Mouse (Mus musculus): ENCODE measurements around the gene Gm11596. TPM values are rescaled to one million over a fixed set of nuclear protein-coding genes. Genes with fewer than 3 reads are reported as not detected.
"Not testable (repeated sequence)": the region's sequence is repeated elsewhere in the genome, so short reads cannot be mapped to it uniquely, and the experiment has no call there.

The Gm11596 gene
- not detected in 2 replicates for polyA plus RNA-seq (2014; fragmentation: Nextera tagmentation; extraction: Ambion mirVana)

DNA sequence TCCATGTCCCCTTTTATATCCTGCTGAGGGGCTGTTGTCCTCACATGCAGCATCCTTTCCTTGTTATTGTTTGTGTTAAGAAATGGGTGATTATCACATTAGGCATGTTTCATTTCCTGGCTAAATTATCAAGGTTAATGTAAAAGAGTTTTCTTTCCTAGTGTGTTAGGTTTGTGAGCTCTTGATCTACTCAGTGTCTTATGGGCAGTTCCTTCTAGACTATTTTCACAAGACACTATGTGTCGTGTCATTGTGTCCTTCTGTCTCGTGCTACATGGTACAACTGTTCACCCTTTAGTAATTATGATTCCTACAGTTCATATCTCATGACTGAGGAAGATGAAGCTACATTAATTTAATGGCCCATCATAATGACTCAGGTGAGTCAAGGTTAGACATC lies at the start of gene Gm11596:
Gene Gm11596 (minus strand): TSS at position 101 of the 400 bp plus-strand sequence.
- WGBS = 94% methylated on average over 2 of the region's 2 CpGs
- no peak within 1 kb of the TSS for H3K4me3 ChIP-seq (replicated peaks; ENCODE audit: low read length)
- no peaks in the 10 kb centered on the region for H3K36me3 ChIP-seq (replicated peaks; ENCODE audit: control insufficient read depth, insufficient read depth)
- no peaks in the 10 kb centered on the region for H3K27me3 ChIP-seq (ENCODE audit: control insufficient read depth, insufficient read depth, low read length)
- no peak within 1 kb of the TSS for H3K4me2 ChIP-seq (replicated peaks)
- no peaks in the 10 kb centered on the region for H3K9me3 ChIP-seq (ENCODE audit: control insufficient read depth, low read length)
- no peaks in the 10 kb centered on the region for H3K4me1 ChIP-seq (replicated peaks; ENCODE audit: control insufficient read depth, insufficient read depth, low read length)
- no peak within 1 kb of the TSS for H3K9ac ChIP-seq
- DNase-seq (ENCODE audit: low spot score) = no peak
- ATAC-seq (ENCODE audit: low FRiP score) = no peak
- no peak within 1 kb of the TSS for H3K27ac ChIP-seq

DNA sequence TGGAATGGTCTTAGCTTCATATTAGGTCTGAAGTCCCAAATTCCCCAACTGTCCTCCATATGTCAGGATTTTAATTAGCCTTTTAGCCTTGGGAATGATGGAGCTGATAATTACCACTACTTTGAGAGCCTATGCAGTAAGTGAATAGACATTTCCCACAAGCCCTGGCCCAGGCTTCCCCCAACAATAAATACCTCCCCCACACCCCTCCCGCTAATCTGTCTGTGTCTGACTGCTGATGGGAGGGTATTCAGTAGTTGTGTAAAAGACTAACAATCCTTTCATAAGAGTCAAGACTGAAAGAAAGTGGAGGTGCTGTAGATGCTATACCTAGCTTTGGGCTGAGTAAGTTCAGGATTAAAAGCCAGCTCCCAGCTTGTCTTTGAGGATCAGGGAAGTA lies 48.9 kb upstream of the Gm11596 start:
- no peak overlapping the region for H3K4me2 ChIP-seq (replicated peaks)
- no peak overlapping the region for H3K4me3 ChIP-seq (replicated peaks; ENCODE audit: low read length)
- no peaks in the 10 kb centered on the region for H3K27me3 ChIP-seq (ENCODE audit: control insufficient read depth, insufficient read depth, low read length)
- WGBS = 79% methylated on average over 1 of the region's 1 CpGs
- H3K9me3 ChIP-seq (ENCODE audit: control insufficient read depth, low read length) = no peaks in the 10 kb centered on the region
- H3K4me1 ChIP-seq (replicated peaks; ENCODE audit: control insufficient read depth, insufficient read depth, low read length) = no peaks in the 10 kb centered on the region
- DNase-seq (ENCODE audit: low spot score) (no peak), ATAC-seq (ENCODE audit: low FRiP score) (no peak)
- no peaks in the 10 kb centered on the region for H3K36me3 ChIP-seq (replicated peaks; ENCODE audit: control insufficient read depth, insufficient read depth)
- H3K27ac ChIP-seq = no peak overlapping the region
- no peak overlapping the region for H3K9ac ChIP-seq

DNA sequence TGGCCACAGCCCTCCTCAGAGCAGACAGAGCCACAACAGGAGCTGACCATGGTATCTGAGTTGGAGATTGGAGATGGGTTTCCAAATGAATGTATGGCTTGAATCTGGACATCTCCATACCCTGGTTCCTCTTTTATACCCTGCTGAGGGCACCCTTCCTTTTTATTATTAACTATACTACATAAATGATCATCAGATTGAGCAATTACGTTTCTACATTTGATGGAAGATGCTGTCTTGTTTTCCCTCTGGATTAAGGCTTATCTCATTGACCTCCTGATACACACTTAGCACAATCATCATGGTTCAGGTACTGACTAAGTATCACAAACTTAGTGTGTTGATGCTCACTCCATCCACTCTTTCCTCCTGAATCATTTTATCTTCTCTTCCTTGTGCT lies 44.7 kb upstream of the Gm11596 start, which contains the start of gene 2300003K06Rik:
Gene 2300003K06Rik (minus strand): TSS at position 101 of the 400 bp plus-strand sequence.
- no peak for ATAC-seq (ENCODE audit: low FRiP score)
- H3K27ac ChIP-seq = no peak within 1 kb of the TSS
- no peak within 1 kb of the TSS for H3K4me2 ChIP-seq (replicated peaks)
- H3K36me3 ChIP-seq (replicated peaks; ENCODE audit: control insufficient read depth, insufficient read depth) = no peaks in the 10 kb centered on the region
- no peak within 1 kb of the TSS for H3K4me3 ChIP-seq (replicated peaks; ENCODE audit: low read length)
- no peak within 1 kb of the TSS for H3K9ac ChIP-seq
- no peaks in the 10 kb centered on the region for H3K9me3 ChIP-seq (ENCODE audit: control insufficient read depth, low read length)
- H3K27me3 ChIP-seq (ENCODE audit: control insufficient read depth, insufficient read depth, low read length) = no peaks in the 10 kb centered on the region
- no peak for DNase-seq (ENCODE audit: low spot score)
- no peaks in the 10 kb centered on the region for H3K4me1 ChIP-seq (replicated peaks; ENCODE audit: control insufficient read depth, insufficient read depth, low read length)
- WGBS = 81% methylated on average over 1 of the region's 1 CpGs

DNA sequence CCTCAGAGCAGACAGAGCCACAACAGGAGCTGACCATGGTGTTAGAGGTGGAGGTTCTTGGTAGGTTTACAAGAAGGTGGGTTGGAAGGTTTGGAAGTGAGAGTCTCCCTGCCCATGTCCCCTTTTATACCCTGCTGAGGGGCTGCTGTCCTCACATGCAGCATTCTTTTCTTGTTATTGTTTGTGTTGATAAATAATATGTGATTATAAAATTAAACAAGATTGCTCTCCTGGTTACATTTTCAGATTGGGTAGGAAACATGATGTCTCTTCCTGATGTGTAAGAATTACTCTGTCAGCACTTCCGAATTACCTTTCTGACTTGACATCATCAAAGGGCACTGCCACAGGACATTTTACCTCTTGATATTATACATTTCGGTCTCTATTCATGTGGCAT lies 22.3 kb upstream of the Gm11596 start, which contains the start of gene Gm11564:
Gene Gm11564 (minus strand): TSS at position 101 of the 400 bp plus-strand sequence.
- 88% methylated on average over 2 of the region's 2 CpGs for WGBS
- H3K4me2 ChIP-seq (replicated peaks); H3K27ac ChIP-seq; H3K4me3 ChIP-seq (replicated peaks; ENCODE audit: low read length); H3K9ac ChIP-seq; ATAC-seq (ENCODE audit: low FRiP score); H3K27me3 ChIP-seq (ENCODE audit: control insufficient read depth, insufficient read depth, low read length); H3K9me3 ChIP-seq (ENCODE audit: control insufficient read depth, low read length); DNase-seq (ENCODE audit: low spot score); H3K4me1 ChIP-seq (replicated peaks; ENCODE audit: control insufficient read depth, insufficient read depth, low read length); H3K36me3 ChIP-seq (replicated peaks; ENCODE audit: control insufficient read depth, insufficient read depth): not testable (repeated sequence)

DNA sequence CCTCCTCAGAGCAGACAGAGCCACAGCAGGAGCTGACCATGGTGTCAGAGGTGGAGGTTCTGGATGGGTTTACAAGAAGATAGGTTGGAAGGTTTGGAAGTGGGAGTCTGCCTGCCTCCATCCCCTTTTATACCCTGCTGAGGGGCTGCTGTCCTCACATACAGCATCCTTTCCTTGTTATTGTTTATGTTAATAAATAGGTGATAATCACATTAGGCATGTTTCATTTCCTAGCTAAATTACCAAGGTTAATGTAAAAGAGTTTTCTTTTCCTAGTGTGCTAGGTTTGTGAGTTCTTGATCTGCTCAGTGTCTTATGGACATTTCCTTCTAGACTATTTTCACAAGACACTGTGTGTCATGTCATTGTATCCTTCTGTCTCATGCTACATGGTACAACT lies 16.5 kb upstream of the Gm11596 start, which contains the start of gene Krtap4-13:
Gene Krtap4-13 (minus strand): TSS at position 101 of the 400 bp plus-strand sequence.
- not testable (repeated sequence) for H3K9ac ChIP-seq; DNase-seq (ENCODE audit: low spot score); H3K9me3 ChIP-seq (ENCODE audit: control insufficient read depth, low read length); H3K27me3 ChIP-seq (ENCODE audit: control insufficient read depth, insufficient read depth, low read length); ATAC-seq (ENCODE audit: low FRiP score); H3K4me3 ChIP-seq (replicated peaks; ENCODE audit: low read length); H3K27ac ChIP-seq; H3K4me1 ChIP-seq (replicated peaks; ENCODE audit: control insufficient read depth, insufficient read depth, low read length); H3K36me3 ChIP-seq (replicated peaks; ENCODE audit: control insufficient read depth, insufficient read depth); H3K4me2 ChIP-seq (replicated peaks)

DNA sequence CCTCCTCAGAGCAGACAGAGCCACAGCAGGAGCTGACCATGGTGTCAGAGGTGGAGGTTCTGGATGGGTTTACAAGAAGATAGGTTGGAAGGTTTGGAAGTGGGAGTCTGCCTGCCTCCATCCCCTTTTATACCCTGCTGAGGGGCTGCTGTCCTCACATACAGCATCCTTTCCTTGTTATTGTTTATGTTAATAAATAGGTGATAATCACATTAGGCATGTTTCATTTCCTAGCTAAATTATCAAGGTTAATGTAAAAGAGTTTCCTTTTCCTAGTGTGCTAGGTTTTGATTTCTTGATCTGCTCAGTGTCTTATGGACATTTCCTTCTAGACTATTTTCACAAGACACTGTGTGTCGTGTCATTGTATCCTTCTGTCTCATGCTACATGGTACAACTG lies 11.1 kb upstream of the Gm11596 start, which contains the start of gene Gm11554:
Gene Gm11554 (minus strand): TSS at position 101 of the 400 bp plus-strand sequence.
- no CpG with 5 or more reads among the region's 1 CpGs for WGBS
- H3K9ac ChIP-seq; H3K36me3 ChIP-seq (replicated peaks; ENCODE audit: control insufficient read depth, insufficient read depth); H3K27ac ChIP-seq; DNase-seq (ENCODE audit: low spot score); H3K9me3 ChIP-seq (ENCODE audit: control insufficient read depth, low read length); ATAC-seq (ENCODE audit: low FRiP score); H3K4me2 ChIP-seq (replicated peaks); H3K27me3 ChIP-seq (ENCODE audit: control insufficient read depth, insufficient read depth, low read length); H3K4me3 ChIP-seq (replicated peaks; ENCODE audit: low read length); H3K4me1 ChIP-seq (replicated peaks; ENCODE audit: control insufficient read depth, insufficient read depth, low read length): not testable (repeated sequence)

DNA sequence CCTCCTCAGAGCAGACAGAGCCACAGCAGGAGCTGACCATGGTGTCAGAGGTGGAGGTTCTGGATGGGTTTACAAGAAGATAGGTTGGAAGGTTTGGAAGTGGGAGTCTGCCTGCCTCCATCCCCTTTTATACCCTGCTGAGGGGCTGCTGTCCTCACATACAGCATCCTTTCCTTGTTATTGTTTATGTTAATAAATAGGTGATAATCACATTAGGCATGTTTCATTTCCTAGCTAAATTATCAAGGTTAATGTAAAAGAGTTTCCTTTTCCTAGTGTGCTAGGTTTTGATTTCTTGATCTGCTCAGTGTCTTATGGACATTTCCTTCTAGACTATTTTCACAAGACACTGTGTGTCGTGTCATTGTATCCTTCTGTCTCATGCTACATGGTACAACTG lies 5.6 kb upstream of the Gm11596 start, which contains the start of gene Gm11569:
Gene Gm11569 (minus strand): TSS at position 101 of the 400 bp plus-strand sequence.
- H3K4me3 ChIP-seq (replicated peaks; ENCODE audit: low read length); ATAC-seq (ENCODE audit: low FRiP score); H3K36me3 ChIP-seq (replicated peaks; ENCODE audit: control insufficient read depth, insufficient read depth); H3K9ac ChIP-seq; H3K27ac ChIP-seq; H3K4me1 ChIP-seq (replicated peaks; ENCODE audit: control insufficient read depth, insufficient read depth, low read length); H3K27me3 ChIP-seq (ENCODE audit: control insufficient read depth, insufficient read depth, low read length); H3K4me2 ChIP-seq (replicated peaks); DNase-seq (ENCODE audit: low spot score); H3K9me3 ChIP-seq (ENCODE audit: control insufficient read depth, low read length): not testable (repeated sequence)
- no CpG with 5 or more reads among the region's 1 CpGs for WGBS

DNA sequence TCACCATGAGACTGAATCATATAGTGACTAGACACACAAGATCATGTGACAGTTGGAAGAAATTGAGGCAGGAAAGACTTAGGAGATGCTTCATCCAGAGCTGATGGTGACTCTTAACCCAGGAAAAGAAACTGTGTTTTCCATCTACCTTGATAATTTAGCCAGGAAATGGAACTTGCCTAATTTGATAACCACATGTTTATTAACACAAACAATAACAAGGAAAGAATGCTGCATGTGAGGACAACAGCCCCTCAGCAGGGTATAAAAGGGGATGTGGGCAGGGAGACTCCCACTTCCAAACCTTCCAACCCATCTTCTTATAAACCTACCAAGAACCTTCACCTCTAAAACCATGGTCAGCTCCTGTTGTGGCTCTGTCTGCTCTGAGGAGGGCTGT lies 8.4 kb downstream of the Gm11596 start, which contains the start of gene Krtap4-9:
Gene Krtap4-9 (plus strand): TSS at position 301 of the 400 bp plus-strand sequence.
- not testable (repeated sequence) for DNase-seq (ENCODE audit: low spot score); H3K4me2 ChIP-seq (replicated peaks); ATAC-seq (ENCODE audit: low FRiP score); H3K27me3 ChIP-seq (ENCODE audit: control insufficient read depth, insufficient read depth, low read length); H3K4me1 ChIP-seq (replicated peaks; ENCODE audit: control insufficient read depth, insufficient read depth, low read length); H3K36me3 ChIP-seq (replicated peaks; ENCODE audit: control insufficient read depth, insufficient read depth); H3K9ac ChIP-seq; H3K9me3 ChIP-seq (ENCODE audit: control insufficient read depth, low read length); H3K27ac ChIP-seq; H3K4me3 ChIP-seq (replicated peaks; ENCODE audit: low read length)

DNA sequence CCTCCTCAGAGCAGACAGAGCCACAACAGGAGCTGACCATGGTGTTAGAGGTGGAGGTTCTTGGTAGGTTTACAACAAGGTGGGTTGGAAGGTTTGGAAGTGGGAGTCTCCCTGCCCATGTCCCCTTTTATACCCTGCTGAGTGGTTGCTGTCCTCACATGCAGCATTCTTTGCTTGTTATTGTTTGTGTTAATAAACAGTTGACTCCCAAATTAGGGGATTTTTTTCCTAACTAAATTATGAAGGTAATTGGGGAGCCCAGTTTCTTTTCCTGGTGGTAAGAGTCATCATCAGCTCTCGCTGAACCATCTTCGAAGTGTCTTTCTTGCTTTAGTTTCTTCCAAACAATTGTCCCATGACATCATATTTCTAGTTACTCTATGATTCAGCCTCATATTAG lies 12.7 kb downstream of the Gm11596 start, which contains the start of gene Krtap4-8:
Gene Krtap4-8 (minus strand): TSS at position 101 of the 400 bp plus-strand sequence.
- 91% methylated on average over 2 of the region's 2 CpGs for WGBS
- no peak for ATAC-seq (ENCODE audit: low FRiP score)
- H3K27ac ChIP-seq = no peak within 1 kb of the TSS

DNA sequence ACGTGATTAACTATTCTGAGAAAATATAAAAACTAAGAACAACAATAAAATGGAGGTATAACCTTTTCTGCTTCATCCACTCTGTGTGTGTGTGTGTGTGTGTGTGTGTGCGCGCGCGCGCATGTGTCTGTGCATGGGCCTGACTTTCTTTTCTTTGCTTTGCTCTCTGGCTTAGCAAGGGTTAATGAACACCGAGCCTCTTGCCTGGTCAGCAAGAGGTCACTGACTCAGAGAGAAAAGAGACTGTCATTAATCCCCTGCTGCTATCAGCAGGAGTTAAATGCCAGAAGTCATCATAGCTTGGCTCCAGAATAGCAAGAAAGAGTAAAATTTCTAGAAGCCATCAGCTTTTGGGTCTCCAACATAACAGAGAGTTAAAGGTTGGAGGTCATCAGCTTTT lies 14.9 kb downstream of the Gm11596 start:
- no peak overlapping the region for H3K4me3 ChIP-seq (replicated peaks; ENCODE audit: low read length)
- WGBS = 55% methylated on average over 7 of the region's 7 CpGs
- ATAC-seq (ENCODE audit: low FRiP score) (no peak), DNase-seq (ENCODE audit: low spot score) (no peak)
- H3K4me1 ChIP-seq (replicated peaks; ENCODE audit: control insufficient read depth, insufficient read depth, low read length) = no peaks in the 10 kb centered on the region
- H3K9ac ChIP-seq = no peak overlapping the region
- H3K4me2 ChIP-seq (replicated peaks) = no peak overlapping the region
- no peak overlapping the region for H3K27ac ChIP-seq
- no peaks in the 10 kb centered on the region for H3K36me3 ChIP-seq (replicated peaks; ENCODE audit: control insufficient read depth, insufficient read depth)
- H3K27me3 ChIP-seq (ENCODE audit: control insufficient read depth, insufficient read depth, low read length) = no peaks in the 10 kb centered on the region
- no peaks in the 10 kb centered on the region for H3K9me3 ChIP-seq (ENCODE audit: control insufficient read depth, low read length)

More for the DNA sequence above, 12.7 kb downstream of the Gm11596 start, which contains the start of gene Krtap4-8:
- DNase-seq (ENCODE audit: low spot score) = no peak
- Histone ChIP-seq H3K4me2 (replicated peaks) (no peak within 1 kb of the TSS), H3K9ac (no peak within 1 kb of the TSS), H3K36me3 (replicated peaks; ENCODE audit: control insufficient read depth, insufficient read depth) (no peaks in the 10 kb centered on the region), H3K4me3 (replicated peaks; ENCODE audit: low read length) (no peak within 1 kb of the TSS), H3K4me1 (replicated peaks; ENCODE audit: control insufficient read depth, insufficient read depth, low read length) (no peaks in the 10 kb centered on the region), H3K9me3 (ENCODE audit: control insufficient read depth, low read length) (no peaks in the 10 kb centered on the region), H3K27me3 (ENCODE audit: control insufficient read depth, insufficient read depth, low read length) (no peaks in the 10 kb centered on the region)

Measured in hindbrain, embryonic 14.5 days (tissue).